Mouse (Mus musculus) CH12.LX (cell line): Measurements from ENCODE around the gene 1700012B07Rik. TPM values are rescaled to one million over a fixed set of nuclear protein-coding genes. Genes with fewer than 3 reads are reported as not detected.
A peak's percentile ranks its signal among the peaks of the same experiment; 100 is the strongest.

ENCODE experiments used
- DNase-seq: peaks from one replicate; pipeline ENCODE4 v3.0.0-alpha.2; 2013; ENCODE audit errors: extremely low read depth
- H3K27ac ChIP-seq: 2 replicates; pipeline ENCODE4 v1.5.1; 2012; ENCODE audit warnings: low read depth, mild to moderate bottlenecking, control low read depth, moderate library complexity; ENCODE audit not compliant: insufficient read depth
- H3K27me3 ChIP-seq: replicated peaks from 2 replicates; pipeline ENCODE3; 2012; ENCODE audit warnings: inconsistent platforms
- H3K36me3 ChIP-seq, 2 experiments: replicated peaks in 1 of 2; 2 replicates each; pipeline versions ENCODE3 to v1.6.1; 2012; ENCODE audit warnings: inconsistent platforms in 1 of 2, low read length in 1 of 2, mild to moderate bottlenecking in 1 of 2, mixed read lengths in 1 of 2, moderate library complexity in 1 of 2; ENCODE audit not compliant: control insufficient read depth in 1 of 2, insufficient read depth in 1 of 2
- H3K4me1 ChIP-seq, 2 experiments: 2 replicates each; pipeline ENCODE4 v1.6.1; 2012; ENCODE audit warnings: inconsistent platforms in 1 of 2, moderate library complexity in 1 of 2; ENCODE audit not compliant: insufficient read depth in 2 of 2, control insufficient read depth in 1 of 2
- H3K4me2 ChIP-seq: 2 replicates; pipeline ENCODE4 v1.6.1; 2012; ENCODE audit warnings: low read depth, mild to moderate bottlenecking, control low read depth; ENCODE audit not compliant: poor library complexity, insufficient read depth, severe bottlenecking
- H3K4me3 ChIP-seq, 3 experiments: fragments of 150-350 bp in 1 of 3; sonication (generic) in 1 of 3; replicated peaks in 1 of 3; 2 replicates each; pipeline versions ENCODE3 to v1.5.1; 2011 to 2012; ENCODE audit warnings: low read depth in 2 of 3, low read length in 2 of 3, mild to moderate bottlenecking in 2 of 3, moderate library complexity in 2 of 3, control low read depth in 1 of 3, improper control_type of control experiment in 1 of 3, inconsistent platforms in 1 of 3, mixed read lengths in 1 of 3; ENCODE audit not compliant: poor library complexity in 1 of 3
- H3K79me2 ChIP-seq: replicated peaks from 2 replicates; pipeline ENCODE4 v1.6.1; 2012; ENCODE audit warnings: mild to moderate bottlenecking, moderate library complexity; ENCODE audit not compliant: control insufficient read depth, poor library complexity, insufficient read depth, severe bottlenecking; ENCODE audit errors: extremely low read depth
- H3K9ac ChIP-seq: 2 replicates; pipeline ENCODE4 v1.6.1; 2012; ENCODE audit warnings: low read depth, mild to moderate bottlenecking, control low read depth, moderate library complexity; ENCODE audit not compliant: insufficient read depth
- H3K9me3 ChIP-seq: replicated peaks from 2 replicates; pipeline ENCODE3; 2012; ENCODE audit warnings: low read length, inconsistent platforms, mixed read lengths
- BHLHE40 ChIP-seq: IDR thresholded peaks from 2 replicates; pipeline ENCODE4 v1.6.1; 2011; ENCODE audit warnings: mild to moderate bottlenecking, low read depth, low read length, improper control_type of control experiment
- CHD1 ChIP-seq: IDR thresholded peaks from 2 replicates; pipeline ENCODE4 v1.6.1; 2012; ENCODE audit warnings: low read depth, low read length, improper control_type of control experiment, inconsistent platforms
- CHD2 ChIP-seq: IDR thresholded peaks from 2 replicates; pipeline ENCODE4 v1.6.1; 2011; ENCODE audit warnings: low read length, improper control_type of control experiment
- ELF1 ChIP-seq: IDR thresholded peaks from 2 replicates; pipeline ENCODE4 v1.6.1; 2014; ENCODE audit warnings: low read depth, mild to moderate bottlenecking, inconsistent platforms, low read length, improper control_type of control experiment
- JUN ChIP-seq: IDR thresholded peaks from 2 replicates; pipeline ENCODE4 v1.6.1; 2011; ENCODE audit warnings: low read depth, mild to moderate bottlenecking, low read length, improper control_type of control experiment, moderate library complexity; ENCODE audit not compliant: insufficient read depth
- JUND ChIP-seq: conservative IDR thresholded peaks from 2 replicates; pipeline ENCODE4 v1.6.1; 2011; ENCODE audit warnings: low read depth, low read length, improper control_type of control experiment
- MAZ ChIP-seq: IDR thresholded peaks from 2 replicates; pipeline ENCODE4 v1.6.1; 2012; ENCODE audit warnings: low read depth, mild to moderate bottlenecking, inconsistent platforms, low read length, improper control_type of control experiment, moderate library complexity
- MXI1 ChIP-seq: IDR thresholded peaks from 2 replicates; pipeline ENCODE4 v1.6.1; 2011; ENCODE audit warnings: mild to moderate bottlenecking, low read depth, low read length, improper control_type of control experiment
- NRF1 ChIP-seq: IDR thresholded peaks from 2 replicates; pipeline ENCODE4 v1.6.1; 2014; ENCODE audit warnings: low read depth, mild to moderate bottlenecking, inconsistent platforms, low read length, improper control_type of control experiment, moderate library complexity
- RCOR1 ChIP-seq: conservative IDR thresholded peaks from 2 replicates; pipeline ENCODE4 v1.6.1; 2012; ENCODE audit warnings: low read depth, mild to moderate bottlenecking, inconsistent platforms, low read length, improper control_type of control experiment
- SIN3A ChIP-seq: IDR thresholded peaks from 2 replicates; pipeline ENCODE4 v1.6.1; 2012; ENCODE audit warnings: low read length, improper control_type of control experiment, inconsistent platforms
- SMC3 ChIP-seq: IDR thresholded peaks from 2 replicates; pipeline ENCODE4 v1.6.1; 2011; ENCODE audit warnings: low read depth, low read length, improper control_type of control experiment
- UBTF ChIP-seq: IDR thresholded peaks from 2 replicates; pipeline ENCODE4 v1.6.1; 2012; ENCODE audit warnings: low read depth, mild to moderate bottlenecking, inconsistent platforms, low read length, improper control_type of control experiment, moderate library complexity
- USF1 ChIP-seq: IDR thresholded peaks from 2 replicates; pipeline ENCODE4 v1.6.1; 2014; ENCODE audit warnings: low read depth, mild to moderate bottlenecking, inconsistent platforms, low read length, improper control_type of control experiment
- ZC3H11A ChIP-seq: IDR thresholded peaks from 2 replicates; pipeline ENCODE4 v1.6.1; 2012; ENCODE audit warnings: low read depth, mild to moderate bottlenecking, inconsistent platforms, low read length, improper control_type of control experiment
- ZMIZ1 ChIP-seq: IDR thresholded peaks from 2 replicates; pipeline ENCODE4 v1.6.1; 2012; ENCODE audit warnings: low read depth, mild to moderate bottlenecking, inconsistent platforms, low read length, improper control_type of control experiment
- dilution Hi-C: fragments of 300-500 bp; cut with MboI; formaldehyde crosslinking; loops from 2 replicates; pipeline ENCODE4 v1.14.3; 2020; ENCODE audit warnings: low sequenced_read_pairs; ENCODE audit not compliant: extremely low pct_unique_long_range_greater_than_20kb, extremely low pct_ligation_motif_present
- in situ Hi-C: fragments of 300-500 bp; cut with MboI; formaldehyde crosslinking; loops from 3 replicates; pipeline ENCODE4 v1.14.3; 2019; ENCODE audit warnings: low sequenced_read_pairs, low pct_ligation_motif_present, low pct_unique_long_range_greater_than_20kb, mixed read lengths
- polyA plus RNA-seq: library from polyadenylated mRNA; unstranded; fragments of >175 nt; gene quantifications from 2 replicates; pipeline ENCODE4 v1.2.1, GENCODE M21; 2012; ENCODE audit warnings: low read depth; ENCODE audit not compliant: insufficient read length
- total RNA-seq, 2 experiments: library from RNA; depleted of rRNA; stranded (reverse); fragments of 300-350 nt in 1 of 2; fragments of >200 nt in 1 of 2; gene quantifications; 2 replicates each; pipeline ENCODE4 v1.2.3; 2012 to 2014

The 1700012B07Rik gene
- total and polyA plus RNA-seq, 3 experiments: 0.29 TPM; not detected in 2

- H3K9me3 ChIP-seq: peaks cover 3% of the 10 kb centered on the region
- DNase-seq: no peak
- H3K4me3 ChIP-seq: no peak overlapping the region
- in situ Hi-C loops (no loop called here), dilution Hi-C loops (no loop called here)
- no peak overlapping the region for H3K4me2 ChIP-seq
- no peaks in the 10 kb centered on the region for H3K27me3 ChIP-seq
- H3K4me1 ChIP-seq: peaks cover 4 to 10% of the 10 kb centered on the region in 2 experiments
- H3K27ac ChIP-seq: no peak overlapping the region
- TF ChIP-seq BHLHE40 (0 out of 2 replicates have a peak, but pooled peaks have one; percentile 12), JUN (no peak)
- no peaks in the 10 kb centered on the region for H3K36me3 ChIP-seq
- no peaks in the 10 kb centered on the region for H3K79me2 ChIP-seq
- H3K9ac ChIP-seq: no peak overlapping the region
Measured at GRCm38 (mm10) chr11:109822280-109822679, 5.6 kb downstream of the 1700012B07Rik start.

- Histone ChIP-seq H3K27me3 (no peaks in the 10 kb centered on the region), H3K79me2 (no peaks in the 10 kb centered on the region), H3K4me1 (peaks cover 2 to 4% of the 10 kb centered on the region in 2 experiments; a peak in 3 of 4 replicates), H3K9ac (no peak overlapping the region), H3K4me2 (no peak overlapping the region), H3K27ac (no peak overlapping the region), H3K9me3 (no peaks in the 10 kb centered on the region), H3K4me3 (no peak overlapping the region), H3K36me3 (no peaks in the 10 kb centered on the region)
- DNase-seq: no peak
- in situ Hi-C loops: no loop called here
- dilution Hi-C loops: no loop called here
- TF ChIP-seq ZMIZ1: no peak
- TF ChIP-seq NRF1: no peak
- TF ChIP-seq RCOR1: no peak
- no peak for TF ChIP-seq UBTF
- TF ChIP-seq CHD1: no peak
- TF ChIP-seq ZC3H11A: no peak
- no peak for TF ChIP-seq SIN3A
- TF ChIP-seq CHD2: no peak
- no peak for TF ChIP-seq ELF1
- TF ChIP-seq USF1: no peak
Measured at GRCm38 (mm10) chr11:109817405-109817804, 10.4 kb downstream of the 1700012B07Rik start.

GRCm38 (mm10) chr11:109816911-109817310 lies 10.9 kb downstream of the 1700012B07Rik start:
- Histone ChIP-seq H3K4me1 (peaks cover 0 to 4% of the 10 kb centered on the region in 2 experiments; a peak in 2 of 4 replicates), H3K9ac (no peak overlapping the region), H3K4me2 (no peak overlapping the region), H3K27me3 (no peaks in the 10 kb centered on the region)
- in situ Hi-C loops: no loop called here
- DNase-seq: no peak
- TF ChIP-seq MAZ (no peak), UBTF (no peak), JUND (no peak), SMC3 (no peak), SIN3A (no peak), MXI1 (no peak)
- TF ChIP-seq, all 38 proteins: peak for 0
- Histone ChIP-seq H3K36me3 (no peaks in the 10 kb centered on the region), H3K4me3 (no peak overlapping the region), H3K27ac (no peak overlapping the region), H3K9me3 (no peaks in the 10 kb centered on the region), H3K79me2 (no peaks in the 10 kb centered on the region)
- dilution Hi-C loops: no loop called here
